Mouse (Mus musculus): ENCODE measurements around the gene Akap13.
A peak's percentile ranks its signal among the peaks of the same experiment; 100 is the strongest.

The Akap13 gene

GRCm38 (mm10) chr7:75686827-75687164 is 231.5 kb downstream of the Akap13 start:
- no peak for DNase-seq

GRCm38 (mm10) chr7:75688144-75688543 is 232.8 kb downstream of the Akap13 start:
- DNase-seq: no peak

GRCm38 (mm10) chr7:75694777-75695176 is 239.4 kb downstream of the Akap13 start:
- no peak for DNase-seq

GRCm38 (mm10) chr7:75699836-75700235 is 244.5 kb downstream of the Akap13 start:
- no peak for DNase-seq

- no peak for DNase-seq
Measured at GRCm38 (mm10) chr7:75700771-75701345, 245.5 kb downstream of the Akap13 start.

- no peak for DNase-seq
Measured at GRCm38 (mm10) chr7:75701761-75702160, 246.4 kb downstream of the Akap13 start.

GRCm38 (mm10) chr7:75702368-75702767 is 247.0 kb downstream of the Akap13 start:
- no peak for DNase-seq

GRCm38 (mm10) chr7:75702966-75703645 is 247.8 kb downstream of the Akap13 start:
- no peak for DNase-seq

GRCm38 (mm10) chr7:75704862-75705261 is 249.5 kb downstream of the Akap13 start:
- peak in 1 of 2 experiments; percentile 19 for DNase-seq

- no peak for DNase-seq
Measured at GRCm38 (mm10) chr7:75709936-75710335, 254.6 kb downstream of the Akap13 start.

- no peak for DNase-seq
Measured at GRCm38 (mm10) chr7:75710920-75711319, 255.6 kb downstream of the Akap13 start.

GRCm38 (mm10) chr7:75711436-75711835 is 256.1 kb downstream of the Akap13 start:
- DNase-seq: no peak

GRCm38 (mm10) chr7:75712808-75713207 is 257.5 kb downstream of the Akap13 start:
- DNase-seq: no peak

GRCm38 (mm10) chr7:75713959-75714358 is 258.6 kb downstream of the Akap13 start:
- DNase-seq: no peak

GRCm38 (mm10) chr7:75715026-75715425 is 259.7 kb downstream of the Akap13 start:
- DNase-seq: no peak

- no peak for DNase-seq
Measured at GRCm38 (mm10) chr7:75715939-75716338, 260.6 kb downstream of the Akap13 start.

- DNase-seq: no peak
Measured at GRCm38 (mm10) chr7:75717349-75717748, 262.0 kb downstream of the Akap13 start.

- DNase-seq: no peak
Measured at GRCm38 (mm10) chr7:75721302-75721701, 266.0 kb downstream of the Akap13 start.

- DNase-seq: no peak
Measured at GRCm38 (mm10) chr7:75724012-75724411, 268.7 kb downstream of the Akap13 start.

- no peak for DNase-seq
Measured at GRCm38 (mm10) chr7:75725899-75726298, 270.6 kb downstream of the Akap13 start.

- no peak for DNase-seq
Measured at GRCm38 (mm10) chr7:75726867-75727266, 271.5 kb downstream of the Akap13 start.

GRCm38 (mm10) chr7:75729652-75730051 is 274.3 kb downstream of the Akap13 start:
- no peak for DNase-seq

GRCm38 (mm10) chr7:75730216-75730615 is 274.9 kb downstream of the Akap13 start:
- no peak for DNase-seq

GRCm38 (mm10) chr7:75731951-75732350 is 276.6 kb downstream of the Akap13 start:
- no peak for DNase-seq

GRCm38 (mm10) chr7:75733166-75733565 is 277.8 kb downstream of the Akap13 start:
- no peak for DNase-seq

All from cerebellum, postnatal 14 days (tissue).